Mouse (Mus musculus): ENCODE data around the gene Prr11. TPM values are rescaled to one million over a fixed set of nuclear protein-coding genes. Genes with fewer than 3 reads are reported as not detected.
A peak's percentile ranks its signal among the peaks of the same experiment; 100 is the strongest.

Prr11 gene
- polyA plus RNA-seq, 1 experiment = 20.0 TPM

GRCm38 (mm10) chr11:87108755-87109518 is 429 bp upstream of the Prr11 start, which contains the start of gene Ska2:
Gene Ska2, plus strand, starts transcription at chr11:87109234.
- Histone ChIP-seq H3K4me1 (ENCODE audit: control insufficient read depth, insufficient read depth, low read length) (peaks cover 2% of the 10 kb centered on the region), H3K27ac (ENCODE audit: insufficient read depth, low read depth, low read length) (peak within 1 kb of the TSS; percentile 69), H3K4me3 (ENCODE audit: insufficient read depth, low read length) (peak within 1 kb of the TSS; percentile 70)
- TF ChIP-seq POLR2A (IDR thresholded peaks at IDR 0.05; ENCODE audit: borderline replicate concordance, low read depth, low read length) = no peak
- TF ChIP-seq CTCF (IDR thresholded peaks at IDR 0.05; ENCODE audit: low read depth, low read length) = no peak

- peaks cover 15% of the 10 kb centered on the region for H3K4me1 ChIP-seq (ENCODE audit: control insufficient read depth, insufficient read depth, low read length)
- H3K27ac ChIP-seq (ENCODE audit: insufficient read depth, low read depth, low read length) = no peak overlapping the region
- peak overlapping the region; percentile 78 for H3K4me3 ChIP-seq (ENCODE audit: insufficient read depth, low read length)
- TF ChIP-seq CTCF (IDR thresholded peaks at IDR 0.05; ENCODE audit: low read depth, low read length) = no peak
- TF ChIP-seq POLR2A (IDR thresholded peaks at IDR 0.05; ENCODE audit: borderline replicate concordance, low read depth, low read length) = no peak
These were observed 21.4 kb downstream of the Prr11 start for GRCm38 (mm10) chr11:87087142-87087541.

GRCm38 (mm10) chr11:87086290-87086984 is 22.1 kb downstream of the Prr11 start, which contains the start of gene Smg8:
Gene Smg8, minus strand, starts transcription at chr11:87086774.
- H3K27ac ChIP-seq (ENCODE audit: insufficient read depth, low read depth, low read length) = peak within 1 kb of the TSS; percentile 41
- H3K4me3 ChIP-seq (ENCODE audit: insufficient read depth, low read length) = peak within 1 kb of the TSS; percentile 78
- no peak for TF ChIP-seq CTCF (IDR thresholded peaks at IDR 0.05; ENCODE audit: low read depth, low read length)
- 0 out of 2 replicates have a peak, but pooled peaks have one; percentile 52 for TF ChIP-seq POLR2A (IDR thresholded peaks at IDR 0.05; ENCODE audit: borderline replicate concordance, low read depth, low read length)
- H3K4me1 ChIP-seq (ENCODE audit: control insufficient read depth, insufficient read depth, low read length) = peaks cover 15% of the 10 kb centered on the region

GRCm38 (mm10) chr11:87085461-87085860 is 23.0 kb downstream of the Prr11 start:
- Histone ChIP-seq H3K4me3 (ENCODE audit: insufficient read depth, low read length) (peak overlapping the region; percentile 78), H3K27ac (ENCODE audit: insufficient read depth, low read depth, low read length) (no peak overlapping the region)
- TF ChIP-seq CTCF (IDR thresholded peaks at IDR 0.05; ENCODE audit: low read depth, low read length) = no peak
- TF ChIP-seq POLR2A (IDR thresholded peaks at IDR 0.05; ENCODE audit: borderline replicate concordance, low read depth, low read length) = no peak

GRCm38 (mm10) chr11:87083712-87084111 is 24.8 kb downstream of the Prr11 start:
- H3K4me1 ChIP-seq (ENCODE audit: control insufficient read depth, insufficient read depth, low read length) = peaks cover 15% of the 10 kb centered on the region
- TF ChIP-seq POLR2A (IDR thresholded peaks at IDR 0.05; ENCODE audit: borderline replicate concordance, low read depth, low read length) (no peak), CTCF (IDR thresholded peaks at IDR 0.05; ENCODE audit: low read depth, low read length) (no peak)

More at GRCm38 (mm10) chr11:87085461-87085860, 23.0 kb downstream of the Prr11 start:
- H3K4me1 ChIP-seq (ENCODE audit: control insufficient read depth, insufficient read depth, low read length) = peaks cover 15% of the 10 kb centered on the region

GRCm38 (mm10) chr11:87073866-87074440 is 34.6 kb downstream of the Prr11 start, which contains the start of gene Gdpd1:
Gene Gdpd1, minus strand, starts transcription at chr11:87074062.
- H3K4me1 ChIP-seq (ENCODE audit: control insufficient read depth, insufficient read depth, low read length) = peaks cover 13% of the 10 kb centered on the region
- peak within 1 kb of the TSS; percentile 42 for H3K27ac ChIP-seq (ENCODE audit: insufficient read depth, low read depth, low read length)
- TF ChIP-seq CTCF (IDR thresholded peaks at IDR 0.05; ENCODE audit: low read depth, low read length) (no peak), POLR2A (IDR thresholded peaks at IDR 0.05; ENCODE audit: borderline replicate concordance, low read depth, low read length) (no peak)
- peak within 1 kb of the TSS; percentile 88 for H3K4me3 ChIP-seq (ENCODE audit: insufficient read depth, low read length)

More at GRCm38 (mm10) chr11:87083712-87084111, 24.8 kb downstream of the Prr11 start:
- Histone ChIP-seq H3K4me3 (ENCODE audit: insufficient read depth, low read length) (no peak overlapping the region), H3K27ac (ENCODE audit: insufficient read depth, low read depth, low read length) (no peak overlapping the region)

GRCm38 (mm10) chr11:87073343-87073865 is 35.1 kb downstream of the Prr11 start:
- peak; percentile 22; the same call in 1 of the 2 replicates for TF ChIP-seq CTCF (IDR thresholded peaks at IDR 0.05; ENCODE audit: low read depth, low read length)
- TF ChIP-seq POLR2A (IDR thresholded peaks at IDR 0.05; ENCODE audit: borderline replicate concordance, low read depth, low read length) = no peak
- Histone ChIP-seq H3K27ac (ENCODE audit: insufficient read depth, low read depth, low read length) (peak overlapping the region; percentile 42), H3K4me1 (ENCODE audit: control insufficient read depth, insufficient read depth, low read length) (peaks cover 13% of the 10 kb centered on the region), H3K4me3 (ENCODE audit: insufficient read depth, low read length) (peak overlapping the region; percentile 88)

GRCm38 (mm10) chr11:87062087-87062486 is 46.4 kb downstream of the Prr11 start:
- TF ChIP-seq CTCF (IDR thresholded peaks at IDR 0.05; ENCODE audit: low read depth, low read length) (no peak), POLR2A (IDR thresholded peaks at IDR 0.05; ENCODE audit: borderline replicate concordance, low read depth, low read length) (no peak)
- Histone ChIP-seq H3K4me3 (ENCODE audit: insufficient read depth, low read length) (no peak overlapping the region), H3K27ac (ENCODE audit: insufficient read depth, low read depth, low read length) (no peak overlapping the region), H3K4me1 (ENCODE audit: control insufficient read depth, insufficient read depth, low read length) (no peaks in the 10 kb centered on the region)

GRCm38 (mm10) chr11:87060410-87060809 is 48.1 kb downstream of the Prr11 start:
- TF ChIP-seq CTCF (IDR thresholded peaks at IDR 0.05; ENCODE audit: low read depth, low read length) (no peak), POLR2A (IDR thresholded peaks at IDR 0.05; ENCODE audit: borderline replicate concordance, low read depth, low read length) (no peak)
- H3K27ac ChIP-seq (ENCODE audit: insufficient read depth, low read depth, low read length) = no peak overlapping the region

More at GRCm38 (mm10) chr11:87060410-87060809, 48.1 kb downstream of the Prr11 start:
- H3K4me1 ChIP-seq (ENCODE audit: control insufficient read depth, insufficient read depth, low read length) = no peaks in the 10 kb centered on the region
- no peak overlapping the region for H3K4me3 ChIP-seq (ENCODE audit: insufficient read depth, low read length)

Data from bone marrow macrophage, adult 2 months (primary cell).